Mouse (Mus musculus) liver, embryonic 12.5 days (tissue): ENCODE data around the gene Olfr690. TPM values are rescaled to one million over a fixed set of nuclear protein-coding genes. Genes with fewer than 3 reads are reported as not detected.

Experiments
- ATAC-seq: fragments of 200-750 bp; cut with Nextera tagmentation; 2 replicates; pipeline ENCODE4 v1.8.0; 2017; ENCODE audit warnings: moderate number of reproducible peaks, mild to moderate bottlenecking, moderate library complexity
- H3K27ac ChIP-seq: fragments of 300-500 bp; sonication (generic); 2 replicates; pipeline ENCODE4 v1.5.1; 2016; ENCODE audit warnings: mild to moderate bottlenecking
- H3K27me3 ChIP-seq: fragments of 300-500 bp; sonication (generic); replicated peaks from 2 replicates; pipeline ENCODE4 v1.6.1; 2016; ENCODE audit warnings: mild to moderate bottlenecking, moderate library complexity
- H3K36me3 ChIP-seq: fragments of 300-500 bp; sonication (generic); 2 replicates; pipeline ENCODE4 v1.6.1; 2016; ENCODE audit warnings: mild to moderate bottlenecking, moderate library complexity
- H3K4me1 ChIP-seq: fragments of 300-500 bp; sonication (generic); 2 replicates; pipeline ENCODE4 v1.6.1; 2016
- H3K4me2 ChIP-seq: fragments of 300-500 bp; sonication (generic); 2 replicates; pipeline ENCODE4 v1.6.1; 2016; ENCODE audit warnings: mild to moderate bottlenecking, moderate library complexity
- H3K4me3 ChIP-seq: fragments of 300-500 bp; sonication (generic); 2 replicates; pipeline ENCODE4 v1.5.1; 2016; ENCODE audit warnings: mild to moderate bottlenecking, moderate library complexity
- H3K9ac ChIP-seq: fragments of 300-500 bp; sonication (generic); 2 replicates; pipeline ENCODE4 v1.6.1; 2016; ENCODE audit warnings: mild to moderate bottlenecking, moderate library complexity
- H3K9me3 ChIP-seq: fragments of 300-500 bp; sonication (generic); replicated peaks from 2 replicates; pipeline ENCODE4 v1.6.1; 2016; ENCODE audit warnings: mild to moderate bottlenecking, moderate library complexity
- WGBS: fragments of 180-500 bp; shearing (Covaris S2); methylation state at CpG from one replicate; pipeline ENCODE4 v1.1.7; 2016; ENCODE audit not compliant: insufficient replicate concordance; 5-methylcytosine and 5-hydroxymethylcytosine counted together
- polyA plus RNA-seq: library from polyadenylated mRNA; unstranded; fragments of >200 nt; fragmentation: Nextera tagmentation; extraction: Ambion mirVana; gene quantifications from 2 replicates; pipeline ENCODE4 v1.2.1, GENCODE M21; 2016

Olfr690 gene
- polyA plus RNA-seq, 1 experiment from 2014 or later: not detected

DNA sequence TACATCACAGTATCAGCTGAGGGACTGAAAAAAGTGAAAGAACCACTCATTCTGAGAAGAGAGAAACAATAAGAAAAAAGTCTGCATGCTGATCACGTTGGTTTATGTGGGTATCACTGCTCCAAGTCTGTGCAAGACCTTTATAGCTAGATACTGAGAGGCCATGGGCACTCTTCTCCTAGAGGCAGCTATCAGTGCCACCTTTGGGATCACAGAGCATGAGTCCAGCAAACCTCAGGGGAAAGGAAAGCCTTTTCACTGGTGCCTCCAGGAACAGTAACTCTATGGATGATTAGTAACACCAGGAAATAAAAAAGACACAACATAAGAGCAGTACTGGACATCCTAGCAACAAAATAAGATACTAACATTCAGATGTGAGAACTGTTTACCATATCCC, 8.3 kb upstream of the Olfr690 start, which contains the start of gene Olfr691:
Olfr691 (minus strand) TSS at position 101 of the 400 bp plus-strand sequence.
- 35% methylated on average over 1 of the region's 1 CpGs for WGBS
- Histone ChIP-seq H3K36me3 (no peaks in the 10 kb centered on the region), H3K9me3 (no peaks in the 10 kb centered on the region), H3K4me2 (no peak within 1 kb of the TSS), H3K27ac (no peak within 1 kb of the TSS), H3K27me3 (no peaks in the 10 kb centered on the region), H3K4me1 (no peaks in the 10 kb centered on the region), H3K4me3 (no peak within 1 kb of the TSS), H3K9ac (no peak within 1 kb of the TSS)
- no peak for ATAC-seq

DNA sequence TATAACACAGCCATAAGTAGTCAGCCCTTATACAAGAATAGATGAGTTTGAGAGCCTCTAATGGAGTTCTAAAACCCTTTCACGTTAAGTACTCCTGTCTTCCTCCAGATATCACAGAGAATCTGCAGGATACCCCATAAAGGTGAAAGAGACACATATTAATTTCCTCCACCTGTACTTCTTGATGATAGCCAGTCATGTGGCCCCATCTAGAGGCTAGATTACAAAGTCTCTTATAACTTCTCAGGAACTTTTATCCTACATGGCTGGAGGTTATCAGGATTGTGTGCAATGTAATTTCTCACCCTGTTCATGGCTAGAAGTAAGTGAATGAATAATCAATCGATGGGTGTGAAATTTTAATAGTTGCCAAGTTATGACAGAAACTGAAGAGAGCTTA, 8.6 kb downstream of the Olfr690 start:
- Histone ChIP-seq H3K36me3 (no peaks in the 10 kb centered on the region), H3K9ac (no peak overlapping the region), H3K27ac (no peak overlapping the region), H3K9me3 (no peaks in the 10 kb centered on the region), H3K27me3 (no peaks in the 10 kb centered on the region), H3K4me3 (no peak overlapping the region), H3K4me2 (no peak overlapping the region), H3K4me1 (no peaks in the 10 kb centered on the region)
- ATAC-seq: no peak
- WGBS: 49% methylated on average over 2 of the region's 2 CpGs

DNA sequence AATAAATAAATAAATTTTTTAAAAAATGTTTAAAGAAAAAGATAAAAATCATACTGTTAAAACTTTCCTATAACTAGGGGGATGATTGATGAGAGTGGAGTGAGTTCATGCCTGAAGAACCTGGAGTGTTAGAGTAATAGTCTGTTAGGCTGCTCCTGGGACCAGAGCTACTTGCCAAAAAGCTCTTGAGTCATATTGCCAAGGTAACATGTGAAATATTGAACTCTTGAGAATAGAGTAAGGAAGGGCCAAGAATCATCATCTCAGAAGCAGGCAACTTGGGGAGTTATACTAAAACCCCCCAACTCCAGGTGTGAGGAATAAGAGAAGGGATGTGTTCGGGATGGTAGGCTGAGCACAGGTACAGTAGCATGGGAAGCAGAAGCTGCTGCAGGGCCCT, 23.0 kb downstream of the Olfr690 start, which contains the start of gene Olfr689:
Olfr689 (plus strand) TSS at position 301 of the 400 bp plus-strand sequence.
- 67% methylated on average over 1 of the region's 1 CpGs for WGBS
- H3K4me3 ChIP-seq: no peak within 1 kb of the TSS

DNA sequence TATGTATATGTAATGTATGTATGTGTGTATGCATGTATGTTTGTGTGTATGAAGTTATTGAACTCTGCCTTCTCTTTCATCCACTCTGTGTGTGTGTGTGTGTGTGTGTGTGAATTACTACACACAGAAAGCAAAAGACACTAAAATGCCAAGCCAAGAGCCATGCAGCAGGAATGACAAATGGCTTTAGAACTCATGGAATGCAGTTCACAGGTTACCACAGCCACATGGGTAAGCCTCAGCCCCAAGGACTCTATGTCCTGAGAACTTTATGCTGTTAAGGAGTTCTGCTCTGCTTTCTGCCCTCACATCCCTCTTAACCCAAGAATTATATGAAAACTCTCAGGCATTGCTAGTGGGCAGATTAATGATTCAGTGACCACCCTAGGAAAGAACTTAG, 43.9 kb downstream of the Olfr690 start:
- H3K4me1 ChIP-seq: no peaks in the 10 kb centered on the region
- no peak overlapping the region for H3K4me3 ChIP-seq
- H3K4me2 ChIP-seq: no peak overlapping the region
- H3K9me3 ChIP-seq: no peaks in the 10 kb centered on the region
- ATAC-seq: no peak
- no peak overlapping the region for H3K9ac ChIP-seq
- H3K36me3 ChIP-seq: no peaks in the 10 kb centered on the region
- H3K27me3 ChIP-seq: no peaks in the 10 kb centered on the region
- no peak overlapping the region for H3K27ac ChIP-seq

More for the DNA sequence above, 23.0 kb downstream of the Olfr690 start, which contains the start of gene Olfr689:
- Histone ChIP-seq H3K4me2 (no peak within 1 kb of the TSS), H3K9ac (no peak within 1 kb of the TSS), H3K27me3 (no peaks in the 10 kb centered on the region), H3K9me3 (no peaks in the 10 kb centered on the region), H3K27ac (no peak within 1 kb of the TSS), H3K4me1 (no peaks in the 10 kb centered on the region), H3K36me3 (no peaks in the 10 kb centered on the region)
- no peak for ATAC-seq

DNA sequence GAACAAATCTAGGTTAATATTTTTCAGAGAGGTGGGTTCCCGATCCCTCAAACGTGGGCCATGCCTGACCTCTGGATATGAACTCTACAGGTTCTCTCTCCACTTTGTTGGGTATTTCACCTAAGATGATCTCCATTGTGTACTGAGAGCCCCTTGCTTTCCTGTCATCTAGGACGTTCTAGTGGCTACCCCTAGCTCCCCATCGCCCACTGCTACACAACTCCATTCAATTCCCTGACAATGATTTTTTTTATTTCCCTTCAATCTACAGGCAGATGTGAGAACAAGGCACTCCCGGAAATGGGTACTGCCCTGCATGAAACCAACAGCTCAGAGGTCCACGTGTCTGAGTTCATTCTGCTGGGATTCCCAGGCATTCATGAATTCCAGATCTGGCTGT, 46.1 kb downstream of the Olfr690 start, which contains the start of gene Olfr688:
Olfr688 (plus strand) TSS at position 301 of the 400 bp plus-strand sequence.
- ATAC-seq: no peak
- Histone ChIP-seq H3K27ac (no peak within 1 kb of the TSS), H3K4me3 (no peak within 1 kb of the TSS), H3K36me3 (no peaks in the 10 kb centered on the region), H3K27me3 (no peaks in the 10 kb centered on the region), H3K4me2 (no peak within 1 kb of the TSS), H3K9me3 (no peaks in the 10 kb centered on the region), H3K4me1 (no peaks in the 10 kb centered on the region), H3K9ac (no peak within 1 kb of the TSS)
- 58% methylated on average over 6 of the region's 6 CpGs for WGBS

Other genes starting within 250 kb of the Olfr690 start
- not detected in 2 replicates for gene Olfr680-ps1, start 241.3 kb downstream of the Olfr690 start, polyA plus RNA-seq
- not detected in 2 replicates for gene Olfr681, start 217.3 kb downstream of the Olfr690 start, polyA plus RNA-seq
- not detected in 2 replicates for gene Olfr683, start 187.1 kb downstream of the Olfr690 start, polyA plus RNA-seq
- not detected in 2 replicates for gene Olfr684, start 170.5 kb downstream of the Olfr690 start, polyA plus RNA-seq
- not detected in 2 replicates for gene Olfr685, start 148.1 kb downstream of the Olfr690 start, polyA plus RNA-seq
- gene Olfr686, start 126.6 kb downstream of the Olfr690 start, polyA plus RNA-seq: not detected in 2 replicates
- not detected in 2 replicates for gene Olfr688, start 46.0 kb downstream of the Olfr690 start, polyA plus RNA-seq
- gene Olfr689, start 22.9 kb downstream of the Olfr690 start, polyA plus RNA-seq: not detected in 2 replicates
- 0.05 TPM in 1 of 2 replicates, not detected in the other for gene Olfr691, start 8.2 kb upstream of the Olfr690 start, polyA plus RNA-seq
- gene Olfr692, start 34.1 kb upstream of the Olfr690 start, polyA plus RNA-seq: not detected in 2 replicates
- gene Gm5901, start 40.9 kb upstream of the Olfr690 start, polyA plus RNA-seq: not detected in 2 replicates
- gene Fam160a2, start 66.0 kb upstream of the Olfr690 start, polyA plus RNA-seq: 15.9 and 16.9 TPM in 2 replicates
- not detected in 2 replicates for gene Cnga4, start 70.5 kb upstream of the Olfr690 start, polyA plus RNA-seq
- gene Cckbr, start 91.6 kb upstream of the Olfr690 start, polyA plus RNA-seq: not detected in 2 replicates
- gene Cavin3, start 148.2 kb upstream of the Olfr690 start, polyA plus RNA-seq: 8.3 and 8.9 TPM in 2 replicates
- 27.6 and 28.7 TPM in 2 replicates for gene Smpd1, start 220.3 kb upstream of the Olfr690 start, polyA plus RNA-seq
- gene Apbb1, start 247.5 kb upstream of the Olfr690 start, polyA plus RNA-seq: 6.3 and 6.7 TPM in 2 replicates